Mouse (Mus musculus): ENCODE measurements around the gene Pgam2.

- no peak for TF ChIP-seq TAL1 (IDR thresholded peaks at IDR 0.05; ENCODE audit: low read length)
- TF ChIP-seq GATA1 (IDR thresholded peaks at IDR 0.05; ENCODE audit: low read length) = no peak
Observed at GRCm38 (mm10) chr11:5780035-5780499, 23.5 kb downstream of the Pgam2 start.

Measured in erythroblast, embryonic 14.5 days (primary cell).